Mouse (Mus musculus): ENCODE measurements around the gene Coq8b. TPM values are rescaled to one million over a fixed set of nuclear protein-coding genes. Genes with fewer than 3 reads are reported as not detected.

Coq8b gene
- total RNA-seq, 2 experiments from 2014 or later, result 12.0 to 15.2 TPM

GRCm38 (mm10) chr7:27305091-27305730 is 72.4 kb downstream of the Coq8b start:
- ATAC-seq (ENCODE audit: poor library complexity, severe bottlenecking), result no peak

- no peak for ATAC-seq (ENCODE audit: poor library complexity, severe bottlenecking)
Measured at GRCm38 (mm10) chr7:27306161-27307160, 73.6 kb downstream of the Coq8b start.

- ATAC-seq (ENCODE audit: poor library complexity, severe bottlenecking), result no peak
Measured at GRCm38 (mm10) chr7:27307551-27307950, 74.7 kb downstream of the Coq8b start.

Other genes starting within 250 kb of the Coq8b start
- not detected in 2 replicates for gene Cyp2a12, start 203.9 kb upstream of the Coq8b start, total RNA-seq (2015)
- gene Cyp2a12, start 203.9 kb upstream of the Coq8b start, total RNA-seq (2017), result not detected in 2 replicates
- gene Cyp2f2, start 113.1 kb upstream of the Coq8b start, total RNA-seq (2015), result not detected in 2 replicates
- not detected in 2 replicates for gene Cyp2f2, start 113.1 kb upstream of the Coq8b start, total RNA-seq (2017)
- not detected in 2 replicates for gene Cyp2t4, start 79.3 kb upstream of the Coq8b start, total RNA-seq (2015)
- not detected in 2 replicates for gene Cyp2t4, start 79.3 kb upstream of the Coq8b start, total RNA-seq (2017)
- gene Egln2, start 66.2 kb upstream of the Coq8b start, total RNA-seq (2015), result 11.1 and 12.5 TPM in 2 replicates
- 22.2 and 29.6 TPM in 2 replicates for gene Egln2, start 66.2 kb upstream of the Coq8b start, total RNA-seq (2017)
- gene Rab4b, start 54.1 kb upstream of the Coq8b start, total RNA-seq (2015), result 65.7 and 73.7 TPM in 2 replicates
- 26.8 and 30.4 TPM in 2 replicates for gene Rab4b, start 54.1 kb upstream of the Coq8b start, total RNA-seq (2017)
- not detected in 2 replicates for gene Gm21983, start 51.9 kb upstream of the Coq8b start, total RNA-seq (2015)
- not detected in 2 replicates for gene Gm21983, start 51.9 kb upstream of the Coq8b start, total RNA-seq (2017)
- not detected in 2 replicates for gene Mia, start 51.9 kb upstream of the Coq8b start, total RNA-seq (2015)
- gene Mia, start 51.9 kb upstream of the Coq8b start, total RNA-seq (2017), result not detected in 2 replicates
- gene BC024978, start 37.2 kb upstream of the Coq8b start, total RNA-seq (2015), result 4.0 and 8.5 TPM in 2 replicates
- 0.51 and 0.73 TPM in 2 replicates for gene BC024978, start 37.2 kb upstream of the Coq8b start, total RNA-seq (2017)
- gene Snrpa, start 36.8 kb upstream of the Coq8b start, total RNA-seq (2015), result 110 and 125 TPM in 2 replicates
- gene Snrpa, start 36.8 kb upstream of the Coq8b start, total RNA-seq (2017), result 51.9 and 68.6 TPM in 2 replicates
- gene Itpkc, start 4.4 kb upstream of the Coq8b start, total RNA-seq (2015), result 1.6 and 2.7 TPM in 2 replicates
- 1.6 and 4.7 TPM in 2 replicates for gene Itpkc, start 4.4 kb upstream of the Coq8b start, total RNA-seq (2017)
- gene Numbl, start 25.4 kb downstream of the Coq8b start, total RNA-seq (2015), result 2.8 and 4.3 TPM in 2 replicates
- gene Numbl, start 25.4 kb downstream of the Coq8b start, total RNA-seq (2017), result 2.5 and 2.6 TPM in 2 replicates
- not detected in 2 replicates for gene Ltbp4, start 104.7 kb downstream of the Coq8b start, total RNA-seq (2015)
- not detected in 2 replicates for gene Ltbp4, start 104.7 kb downstream of the Coq8b start, total RNA-seq (2017)
- gene Shkbp1, start 123.0 kb downstream of the Coq8b start, total RNA-seq (2015), result 42.6 and 43.6 TPM in 2 replicates
- gene Shkbp1, start 123.0 kb downstream of the Coq8b start, total RNA-seq (2017), result 30.9 and 34.0 TPM in 2 replicates
- gene Gm20479, start 124.4 kb downstream of the Coq8b start, total RNA-seq (2015), result not detected in 2 replicates
- not detected in 2 replicates for gene Gm20479, start 124.4 kb downstream of the Coq8b start, total RNA-seq (2017)
- gene Sptbn4, start 214.7 kb downstream of the Coq8b start, total RNA-seq (2015), result 0.13 and 0.32 TPM in 2 replicates
- 0.07 and 0.20 TPM in 2 replicates for gene Sptbn4, start 214.7 kb downstream of the Coq8b start, total RNA-seq (2017)
- gene Blvrb, start 215.0 kb downstream of the Coq8b start, total RNA-seq (2015), result 35.3 and 42.0 TPM in 2 replicates
- gene Blvrb, start 215.0 kb downstream of the Coq8b start, total RNA-seq (2017), result 15.5 and 16.2 TPM in 2 replicates
- gene Sertad3, start 240.7 kb downstream of the Coq8b start, total RNA-seq (2015), result 5.8 and 7.8 TPM in 2 replicates
- 11.1 and 11.6 TPM in 2 replicates for gene Sertad3, start 240.7 kb downstream of the Coq8b start, total RNA-seq (2017)

Data from megakaryocyte, adult 5-6 weeks (primary cell).